Mouse (Mus musculus): ENCODE data around the gene Pear1.

GRCm38 (mm10) chr3:87838622-87839021 lies 14.5 kb upstream of the Pear1 start:
- TF ChIP-seq CTCF (IDR thresholded peaks at IDR 0.05; ENCODE audit: control insufficient read depth, insufficient read depth, low read length) (peak; percentile 81), POLR2A (IDR thresholded peaks at IDR 0.05; ENCODE audit: borderline replicate concordance, control insufficient read depth, low read depth, low read length) (no peak)
